15 mouse cellular contexts compared by ENCODE assay signal in genomic region chr15:79681973-79682372, GRCm38 (mm10). TPM values are rescaled to one million over a fixed set of nuclear protein-coding genes. Genes with fewer than 3 reads are reported as not detected.
A peak's percentile ranks its signal among the peaks of the same experiment; 100 is the strongest.
DNase-seq lines count a peak whose midpoint lies in the region; ATAC-seq and TF ChIP-seq lines count a peak whose summit lies in the region.
"Had no signal": no experiment of that assay in that cellular context is flagged by ENCODE, and none has a peak within 500 bp of the region (broad histone marks: within the 10 kb centered on the region; RNA-seq: fewer than 3 reads in every experiment).

No protein-coding gene starts in this region.

- no peaks in the 10 kb centered on the region for H3K9me3 ChIP-seq in hindbrain, postnatal 0 days (ENCODE audit: low read length)
- H3K9me3 ChIP-seq in hindbrain, embryonic 14.5 days (ENCODE audit: control insufficient read depth, low read length): no peaks in the 10 kb centered on the region
- H3K9me3 ChIP-seq in liver, embryonic 13.5 days (replicated peaks): no peaks in the 10 kb centered on the region
- H3K9me3 ChIP-seq: limb, embryonic 10.5 days; megakaryocyte, embryonic 14.5 days had no signal

- WGBS in hindbrain, postnatal 0 days: 86% methylated on average over 4 of the region's 4 CpGs
- WGBS in hindbrain, embryonic 14.5 days: 83% methylated on average over 4 of the region's 4 CpGs
- WGBS in liver, embryonic 13.5 days (ENCODE audit: insufficient replicate concordance): 49% methylated on average over 4 of the region's 4 CpGs

- peak; percentile 21 for DNase-seq in cerebellum, adult 9-11 months
- no peak for DNase-seq in cerebellum, adult 8-10 months
- DNase-seq in hindbrain, postnatal 0 days (ENCODE audit: low spot score): no peak
- no peak for DNase-seq in hindbrain, embryonic 14.5 days (ENCODE audit: low spot score)
- peak; percentile 76 for DNase-seq in R1 (ENCODE audit: low read depth, low spot score)
- peak; percentile 55 for DNase-seq in liver, embryonic 13.5 days
- DNase-seq in left cerebral cortex, adult 11 months (ENCODE audit: low spot score): no peak
- no peak for DNase-seq in urinary bladder, adult 18-20 months (ENCODE audit: low spot score in 2 of 2)
- DNase-seq: adrenal gland, postnatal 10 days; cerebellum, postnatal 10 days; right cerebral cortex, adult 18-20 months had no signal

- no peak for TF ChIP-seq CTCF in hindbrain, postnatal 0 days (IDR thresholded peaks at IDR 0.05; ENCODE audit: low read depth)

- no peaks in the 10 kb centered on the region for H3K36me3 ChIP-seq in hindbrain, postnatal 0 days (ENCODE audit: insufficient read depth, low read length)
- peaks cover 3% of the 10 kb centered on the region; the same call in 1 of the 2 replicates for H3K36me3 ChIP-seq in hindbrain, embryonic 14.5 days (replicated peaks; ENCODE audit: control insufficient read depth, insufficient read depth)
- peaks cover 38% of the 10 kb centered on the region for H3K36me3 ChIP-seq in liver, embryonic 13.5 days

- H3K4me3 ChIP-seq in hindbrain, postnatal 0 days (ENCODE audit: low read length): no peak overlapping the region
- H3K4me3 ChIP-seq in hindbrain, embryonic 14.5 days (replicated peaks; ENCODE audit: low read length): no peak overlapping the region
- 0 out of 2 replicates have a peak overlapping the region, but pooled peaks have one; percentile 91 for H3K4me3 ChIP-seq in liver, embryonic 13.5 days (replicated peaks)
- H3K4me3 ChIP-seq: limb, embryonic 10.5 days; megakaryocyte, embryonic 14.5 days had no signal

- H3K4me1 ChIP-seq in hindbrain, postnatal 0 days (ENCODE audit: insufficient read depth, low read length): peaks cover 34% of the 10 kb centered on the region
- H3K4me1 ChIP-seq in hindbrain, embryonic 14.5 days (replicated peaks; ENCODE audit: control insufficient read depth, insufficient read depth, low read length): peaks cover 45% of the 10 kb centered on the region
- H3K4me1 ChIP-seq in liver, embryonic 13.5 days (replicated peaks): peaks cover 88% of the 10 kb centered on the region

- H3K9ac ChIP-seq in hindbrain, postnatal 0 days (replicated peaks; ENCODE audit: low read length): no peak overlapping the region
- no peak overlapping the region for H3K9ac ChIP-seq in hindbrain, embryonic 14.5 days
- H3K9ac ChIP-seq in liver, embryonic 13.5 days: peak overlapping the region; percentile 99

- H3K27me3 ChIP-seq in hindbrain, postnatal 0 days (ENCODE audit: insufficient read depth, low read length): no peaks in the 10 kb centered on the region
- no peaks in the 10 kb centered on the region for H3K27me3 ChIP-seq in hindbrain, embryonic 14.5 days (ENCODE audit: control insufficient read depth, insufficient read depth, low read length)
- H3K27me3 ChIP-seq in liver, embryonic 13.5 days: no peaks in the 10 kb centered on the region
- H3K27me3 ChIP-seq: CH12.LX; megakaryocyte, embryonic 14.5 days had no signal

- H3K4me2 ChIP-seq in hindbrain, postnatal 0 days (ENCODE audit: low read depth, low read length): 0 out of 2 replicates have a peak overlapping the region, but pooled peaks have one; percentile 1
- no peak overlapping the region for H3K4me2 ChIP-seq in hindbrain, embryonic 14.5 days (replicated peaks)
- H3K4me2 ChIP-seq in liver, embryonic 13.5 days: peak overlapping the region; percentile 87

- ATAC-seq in hindbrain, postnatal 0 days: 0 out of 2 replicates have a peak, but pooled peaks have one; percentile 7
- ATAC-seq in hindbrain, embryonic 14.5 days (ENCODE audit: low FRiP score): no peak
- ATAC-seq in liver, embryonic 13.5 days (ENCODE audit: low read depth): peak; percentile 52
- ATAC-seq: inflammation-experienced regulatory T-cells, adult 6 months had no signal

- no peak overlapping the region for H3K27ac ChIP-seq in hindbrain, postnatal 0 days
- H3K27ac ChIP-seq in hindbrain, embryonic 14.5 days: no peak overlapping the region
- H3K27ac ChIP-seq in liver, embryonic 13.5 days: peak overlapping the region; percentile 97
- H3K27ac ChIP-seq: limb, embryonic 10.5 days had no signal

RNA-seq across cellular contexts. Expression of gene Josd1, which starts 5.7 kb away (rescaled TPM):
- total RNA-seq in hindbrain, postnatal 0 days (2014; rRNA removed): 53.3 and 57.9 TPM in 2 replicates
- polyA plus RNA-seq in hindbrain, postnatal 0 days (2015; fragmentation: Nextera tagmentation; extraction: Ambion mirVana): 18.1 and 20.0 TPM in 2 replicates
- 16.1 and 18.6 TPM in 2 replicates for polyA plus RNA-seq in hindbrain, embryonic 14.5 days (2014; fragmentation: Nextera tagmentation; extraction: Ambion mirVana)
- 20.0 and 21.6 TPM in 2 replicates for polyA plus RNA-seq in liver, embryonic 13.5 days (2015; fragmentation: Nextera tagmentation; extraction: Ambion mirVana)

RNA-seq across cellular contexts. Expression of gene Gtpbp1, which starts 8.7 kb away (rescaled TPM):
- total RNA-seq in hindbrain, postnatal 0 days (2014; rRNA removed): 88.2 and 91.7 TPM in 2 replicates
- polyA plus RNA-seq in hindbrain, postnatal 0 days (2015; fragmentation: Nextera tagmentation; extraction: Ambion mirVana): 36.7 and 38.3 TPM in 2 replicates
- polyA plus RNA-seq in hindbrain, embryonic 14.5 days (2014; fragmentation: Nextera tagmentation; extraction: Ambion mirVana): 43.1 and 43.4 TPM in 2 replicates
- polyA plus RNA-seq in liver, embryonic 13.5 days (2015; fragmentation: Nextera tagmentation; extraction: Ambion mirVana): 32.6 and 36.9 TPM in 2 replicates

RNA-seq across cellular contexts. Expression of gene Tomm22, which starts 11.3 kb away (rescaled TPM):
- total RNA-seq in hindbrain, postnatal 0 days (2014; rRNA removed): 139 and 149 TPM in 2 replicates
- polyA plus RNA-seq in hindbrain, postnatal 0 days (2015; fragmentation: Nextera tagmentation; extraction: Ambion mirVana): 239 and 241 TPM in 2 replicates
- 241 and 244 TPM in 2 replicates for polyA plus RNA-seq in hindbrain, embryonic 14.5 days (2014; fragmentation: Nextera tagmentation; extraction: Ambion mirVana)
- 199 and 225 TPM in 2 replicates for polyA plus RNA-seq in liver, embryonic 13.5 days (2015; fragmentation: Nextera tagmentation; extraction: Ambion mirVana)

RNA-seq across cellular contexts. Expression of gene Cby1, which starts 23.0 kb away (rescaled TPM):
- total RNA-seq in hindbrain, postnatal 0 days (2014; rRNA removed): 48.2 and 54.2 TPM in 2 replicates
- polyA plus RNA-seq in hindbrain, postnatal 0 days (2015; fragmentation: Nextera tagmentation; extraction: Ambion mirVana): 91.5 and 92.0 TPM in 2 replicates
- polyA plus RNA-seq in hindbrain, embryonic 14.5 days (2014; fragmentation: Nextera tagmentation; extraction: Ambion mirVana): 85.4 and 85.5 TPM in 2 replicates
- 18.6 and 19.3 TPM in 2 replicates for polyA plus RNA-seq in liver, embryonic 13.5 days (2015; fragmentation: Nextera tagmentation; extraction: Ambion mirVana)

RNA-seq across cellular contexts. Expression of gene Fam227a, which starts 23.2 kb away (rescaled TPM):
- 6.4 and 8.4 TPM in 2 replicates for total RNA-seq in hindbrain, postnatal 0 days (2014; rRNA removed)
- 2.1 and 3.1 TPM in 2 replicates for polyA plus RNA-seq in hindbrain, postnatal 0 days (2015; fragmentation: Nextera tagmentation; extraction: Ambion mirVana)
- 3.3 and 7.6 TPM in 2 replicates for polyA plus RNA-seq in hindbrain, embryonic 14.5 days (2014; fragmentation: Nextera tagmentation; extraction: Ambion mirVana)
- 0.12 and 0.39 TPM in 2 replicates for polyA plus RNA-seq in liver, embryonic 13.5 days (2015; fragmentation: Nextera tagmentation; extraction: Ambion mirVana)

Comparison
In these comparisons a context has a peak if more than half of its experiments do, and no peak if none do; other contexts are left out.
1. DNase-seq: peak in cerebellum, adult 9-11 months (single experiment), R1 (single experiment) and liver, embryonic 13.5 days (single experiment); none in cerebellum, adult 8-10 months (single experiment), hindbrain, postnatal 0 days (single experiment), hindbrain, embryonic 14.5 days (single experiment), left cerebral cortex, adult 11 months (single experiment) and urinary bladder, adult 18-20 months (0 of 2).